Mouse (Mus musculus) liver, embryonic 11.5 days (tissue): Measurements from ENCODE around the gene Mmp10. TPM values are rescaled to one million over a fixed set of nuclear protein-coding genes. Genes with fewer than 3 reads are reported as not detected.

ENCODE experiments used
- ATAC-seq: fragments of 200-750 bp; cut with Nextera tagmentation; replicated peaks from 2 replicates; pipeline ENCODE4 v1.8.0; 2017; ENCODE audit warnings: moderate number of reproducible peaks, mild to moderate bottlenecking, moderate TSS enrichment, moderate library complexity; ENCODE audit not compliant: low FRiP score
- DNase-seq: peaks from one replicate; pipeline ENCODE4 v3.0.0-alpha.2; 2017; ENCODE audit warnings: low spot score
- H3K27ac ChIP-seq: fragments of 300-500 bp; sonication (generic); 2 replicates; pipeline ENCODE4 v1.5.1; 2014; ENCODE audit warnings: mild to moderate bottlenecking, low read depth, low read length, control low read depth
- H3K27me3 ChIP-seq: fragments of 300-500 bp; sonication (generic); replicated peaks from 2 replicates; pipeline ENCODE4 v1.6.1; 2014; ENCODE audit warnings: low read length, mixed read lengths; ENCODE audit not compliant: control insufficient read depth, insufficient read depth
- H3K36me3 ChIP-seq: fragments of 300-500 bp; sonication (generic); 2 replicates; pipeline ENCODE4 v1.6.1; 2014; ENCODE audit warnings: mild to moderate bottlenecking, low read length, moderate library complexity, mixed read lengths; ENCODE audit not compliant: control insufficient read depth, insufficient read depth
- H3K4me1 ChIP-seq: fragments of 300-500 bp; sonication (generic); replicated peaks from 2 replicates; pipeline ENCODE4 v1.6.1; 2014; ENCODE audit warnings: low read length, mixed read lengths; ENCODE audit not compliant: control insufficient read depth, insufficient read depth
- H3K4me2 ChIP-seq: fragments of 300-500 bp; sonication (generic); 2 replicates; pipeline ENCODE4 v1.6.1; 2014; ENCODE audit warnings: mild to moderate bottlenecking, control low read depth, moderate library complexity
- H3K4me3 ChIP-seq: fragments of 300-500 bp; sonication (generic); 2 replicates; pipeline ENCODE4 v1.5.1; 2014; ENCODE audit warnings: low read depth, low read length, control low read depth
- H3K9ac ChIP-seq: fragments of 300-500 bp; sonication (generic); 2 replicates; pipeline ENCODE4 v1.6.1; 2014; ENCODE audit warnings: low read depth, low read length, control low read depth
- H3K9me3 ChIP-seq: fragments of 300-500 bp; sonication (generic); 2 replicates; pipeline ENCODE4 v1.6.1; 2016; ENCODE audit warnings: low read length, inconsistent platforms, mixed read lengths; ENCODE audit not compliant: control insufficient read depth
- WGBS: fragments of 180-500 bp; shearing (Covaris S2); extraction: QIAGEN DNeasy Blood & Tissue Kit; methylation state at CpG from one replicate; pipeline ENCODE4 v1.1.7; 2014; 5-methylcytosine and 5-hydroxymethylcytosine counted together
- polyA plus RNA-seq: library from polyadenylated mRNA; unstranded; fragments of >200 nt; fragmentation: Nextera tagmentation; extraction: Ambion mirVana; gene quantifications from 2 replicates; pipeline ENCODE4 v1.2.1, GENCODE M21; 2014

Gene Mmp10
- polyA plus RNA-seq = not detected in 2 replicates

DNA sequence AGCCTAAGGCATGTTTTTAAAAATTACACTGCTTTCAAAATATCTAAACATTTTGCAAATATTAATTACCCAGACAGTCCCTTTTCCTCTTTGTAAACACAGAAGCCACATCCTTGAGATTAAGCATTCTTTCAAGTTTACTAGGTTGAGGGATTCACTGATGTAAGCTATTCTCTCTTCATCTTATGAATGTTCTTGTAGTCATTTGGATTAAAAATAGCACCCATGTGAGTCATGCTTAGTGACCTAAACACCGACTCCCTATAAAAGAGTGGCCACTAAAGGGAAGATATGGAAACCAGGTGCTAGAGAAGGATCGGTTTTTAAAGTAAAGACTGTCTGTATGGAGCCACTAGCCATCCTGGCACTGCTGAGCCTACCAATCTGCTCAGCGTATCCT lies at the start of gene Mmp10:
Gene Mmp10, plus strand, starts transcription at position 302 of the 400 bp plus-strand sequence.
- Histone ChIP-seq H3K9ac (no peak within 1 kb of the TSS), H3K4me3 (no peak within 1 kb of the TSS), H3K27me3 (no peaks in the 10 kb centered on the region), H3K4me2 (no peak within 1 kb of the TSS), H3K4me1 (no peaks in the 10 kb centered on the region), H3K36me3 (no peaks in the 10 kb centered on the region), H3K27ac (no peak within 1 kb of the TSS), H3K9me3 (no peaks in the 10 kb centered on the region)
- DNase-seq (no peak), ATAC-seq (no peak)
- 76% methylated on average over 3 of the region's 3 CpGs for WGBS

DNA sequence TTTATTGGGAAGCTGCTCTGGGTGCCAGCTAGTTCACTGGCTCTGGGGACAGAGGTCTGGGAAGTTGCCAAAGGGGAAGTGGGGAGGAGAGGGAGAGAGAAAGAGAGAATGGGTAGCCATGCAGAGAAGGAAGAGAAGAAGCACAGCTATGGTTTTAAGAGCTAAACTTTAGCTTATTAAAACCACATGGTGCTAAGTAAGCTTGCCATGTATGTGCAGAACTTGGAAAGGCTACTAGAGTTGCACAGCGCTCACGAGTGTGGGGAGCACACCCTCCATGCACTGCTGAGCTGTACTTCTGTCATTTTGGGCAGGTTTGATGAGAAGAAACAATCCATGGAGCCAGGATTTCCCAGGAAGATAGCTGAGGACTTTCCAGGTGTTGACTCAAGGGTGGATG lies 48.9 kb upstream of the Mmp10 start:
- ATAC-seq = no peak
- Histone ChIP-seq H3K4me3 (no peak overlapping the region), H3K9me3 (no peaks in the 10 kb centered on the region), H3K27ac (no peak overlapping the region), H3K9ac (no peak overlapping the region), H3K4me2 (no peak overlapping the region), H3K27me3 (no peaks in the 10 kb centered on the region), H3K4me1 (no peaks in the 10 kb centered on the region), H3K36me3 (no peaks in the 10 kb centered on the region)
- DNase-seq = no peak
- WGBS = 75% methylated on average over 2 of the region's 2 CpGs

DNA sequence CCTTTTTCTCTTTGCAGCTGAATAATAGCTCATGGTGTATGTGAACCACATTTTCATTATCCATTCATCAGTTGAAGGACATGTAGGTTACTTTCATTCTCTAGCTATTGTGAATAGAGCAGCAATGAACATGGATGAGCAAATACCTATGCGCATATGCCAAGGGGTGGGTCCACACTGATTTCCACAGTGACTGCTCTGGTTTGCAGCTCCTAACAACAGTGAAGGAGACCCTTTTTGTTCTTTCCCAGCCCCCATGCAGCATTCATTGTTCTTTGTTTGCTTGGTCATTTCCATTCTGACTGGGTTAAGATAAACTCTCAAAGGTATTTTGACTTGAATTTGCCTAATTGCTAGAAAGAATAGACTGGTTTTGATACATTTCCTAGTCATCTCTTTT lies 31.9 kb upstream of the Mmp10 start:
- Histone ChIP-seq H3K27ac (no peak overlapping the region), H3K36me3 (no peaks in the 10 kb centered on the region), H3K4me2 (no peak overlapping the region), H3K4me1 (no peaks in the 10 kb centered on the region), H3K9me3 (no peaks in the 10 kb centered on the region), H3K9ac (no peak overlapping the region), H3K4me3 (no peak overlapping the region), H3K27me3 (no peaks in the 10 kb centered on the region)
- 92% methylated on average over 1 of the region's 1 CpGs for WGBS
- ATAC-seq = no peak
- no peak for DNase-seq

DNA sequence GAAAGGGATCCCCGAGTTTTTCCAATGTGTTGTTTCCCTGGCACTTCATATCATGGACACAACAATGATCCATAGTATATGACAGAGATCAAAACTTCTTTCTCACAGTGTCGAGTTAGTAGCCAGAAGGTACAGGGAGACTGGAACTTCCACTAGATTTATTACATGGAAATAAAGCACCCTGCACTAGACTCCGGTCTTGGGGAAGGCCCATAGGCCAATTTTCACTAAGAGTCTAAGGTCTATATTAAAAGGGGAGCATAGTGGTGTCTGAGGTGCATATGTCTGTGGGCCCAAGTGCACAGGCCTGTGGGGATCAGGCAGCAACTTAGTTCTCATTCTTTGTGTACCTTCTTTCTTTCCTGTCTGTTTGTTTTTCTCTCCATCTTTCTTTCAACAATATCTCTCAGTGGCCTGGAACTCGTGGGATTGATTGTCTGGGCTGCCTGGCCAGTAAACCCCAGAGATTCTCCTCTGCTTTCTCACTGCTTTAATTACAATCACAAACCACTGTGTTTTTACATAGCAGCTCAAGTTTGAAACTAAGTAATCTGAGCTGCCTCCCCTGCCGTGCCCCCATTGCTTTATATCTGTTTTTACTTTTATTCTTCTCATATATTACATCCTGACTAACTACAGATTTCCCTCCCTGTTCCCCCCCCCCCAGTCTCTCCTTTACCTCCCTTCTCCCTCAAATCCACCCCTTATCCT lies 18.3 kb upstream of the Mmp10 start:
- no peak overlapping the region for H3K9ac ChIP-seq
- ATAC-seq = no peak
- H3K36me3 ChIP-seq = no peaks in the 10 kb centered on the region
- 61% methylated on average over 5 of the region's 5 CpGs for WGBS
- no peak overlapping the region for H3K27ac ChIP-seq
- H3K9me3 ChIP-seq = no peaks in the 10 kb centered on the region
- no peaks in the 10 kb centered on the region for H3K27me3 ChIP-seq
- no peak for DNase-seq
- no peaks in the 10 kb centered on the region for H3K4me1 ChIP-seq
- H3K4me3 ChIP-seq = no peak overlapping the region
- no peak overlapping the region for H3K4me2 ChIP-seq

DNA sequence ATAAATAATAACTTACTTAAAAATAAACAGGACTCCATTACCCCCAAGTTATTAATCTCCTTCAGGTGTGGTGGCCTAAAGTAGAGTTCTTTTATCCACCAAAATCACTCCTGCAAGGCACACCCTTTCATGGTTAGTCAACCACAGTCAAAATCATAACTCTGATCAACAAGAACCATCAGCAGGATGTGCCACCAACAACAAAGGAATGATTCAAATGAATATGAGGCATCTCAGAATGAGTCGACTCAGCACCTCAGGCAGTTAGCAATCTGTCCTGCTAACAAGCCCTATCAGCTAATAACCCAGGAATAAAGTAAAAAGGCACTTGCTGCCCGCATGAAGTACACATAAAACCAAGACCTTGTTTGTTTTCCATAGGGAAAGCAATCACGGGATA lies 1.0 kb upstream of the Mmp10 start:
- no peaks in the 10 kb centered on the region for H3K9me3 ChIP-seq
- no peak overlapping the region for H3K9ac ChIP-seq
- DNase-seq (no peak), ATAC-seq (no peak)
- H3K4me2 ChIP-seq = no peak overlapping the region
- H3K36me3 ChIP-seq = no peaks in the 10 kb centered on the region
- H3K27me3 ChIP-seq = no peaks in the 10 kb centered on the region
- H3K4me1 ChIP-seq = no peaks in the 10 kb centered on the region
- WGBS = 77% methylated on average over 3 of the region's 3 CpGs
- H3K4me3 ChIP-seq = no peak overlapping the region
- no peak overlapping the region for H3K27ac ChIP-seq

DNA sequence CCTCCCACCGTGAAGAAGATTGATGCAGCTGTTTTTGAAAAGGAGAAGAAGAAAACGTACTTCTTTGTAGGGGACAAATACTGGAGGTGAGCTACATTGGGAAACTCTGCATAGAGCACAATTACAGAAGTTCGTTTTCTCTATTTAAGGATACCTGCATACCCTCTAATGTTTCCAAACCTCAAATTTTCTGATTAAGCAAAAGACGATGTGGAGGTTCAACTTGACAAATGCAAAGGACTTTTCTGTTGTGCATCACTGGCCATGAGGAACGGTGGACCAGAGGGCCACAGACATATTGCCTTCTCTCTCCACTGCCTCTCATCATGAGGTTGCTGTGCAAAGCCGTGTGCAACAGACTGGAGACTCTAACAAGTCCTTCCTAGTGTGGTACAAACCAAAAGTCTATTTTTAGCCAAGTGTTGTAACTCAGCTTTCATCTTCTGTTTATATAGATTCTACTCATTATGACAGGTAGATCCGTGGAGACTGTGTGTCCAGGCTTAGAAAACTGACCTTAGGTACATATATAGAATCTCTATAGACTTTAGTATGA lies 5.2 kb downstream of the Mmp10 start:
- Histone ChIP-seq H3K27ac (no peak overlapping the region), H3K4me3 (no peak overlapping the region), H3K9ac (no peak overlapping the region), H3K27me3 (no peaks in the 10 kb centered on the region), H3K4me2 (no peak overlapping the region), H3K36me3 (no peaks in the 10 kb centered on the region), H3K9me3 (no peaks in the 10 kb centered on the region), H3K4me1 (no peaks in the 10 kb centered on the region)
- ATAC-seq (no peak), DNase-seq (no peak)
- 67% methylated on average over 7 of the region's 7 CpGs for WGBS

DNA sequence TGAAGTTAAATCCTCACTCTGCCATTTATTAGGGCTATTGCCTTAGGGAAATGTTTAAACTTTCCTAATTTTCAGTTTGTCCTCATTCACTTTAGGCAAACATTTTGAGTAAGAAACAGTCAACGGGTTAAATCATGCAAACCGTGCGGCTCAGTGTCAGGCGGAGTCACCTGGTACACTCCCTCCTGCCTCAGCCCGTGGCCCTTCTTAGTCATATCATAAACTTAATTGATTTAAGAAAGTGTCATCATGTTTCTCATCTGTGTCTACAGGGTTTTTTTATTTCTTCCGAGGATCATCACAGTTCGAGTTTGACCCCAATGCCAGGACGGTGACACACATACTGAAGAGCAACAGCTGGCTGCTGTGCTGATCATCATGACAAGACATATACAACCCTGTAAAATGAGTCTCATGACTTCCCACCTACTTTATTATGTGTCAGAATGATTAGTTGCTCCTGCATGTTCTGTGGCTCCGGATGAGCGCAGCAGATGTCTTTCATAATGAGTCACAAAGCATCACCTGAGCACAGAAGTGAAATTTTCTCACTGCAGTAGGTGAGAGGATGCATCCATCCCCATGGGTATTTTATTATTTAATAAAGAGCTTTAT lies 7.6 kb downstream of the Mmp10 start:
- Histone ChIP-seq H3K4me3 (no peak overlapping the region), H3K27me3 (no peaks in the 10 kb centered on the region), H3K27ac (no peak overlapping the region), H3K9me3 (no peaks in the 10 kb centered on the region), H3K36me3 (no peaks in the 10 kb centered on the region), H3K4me2 (no peak overlapping the region), H3K9ac (no peak overlapping the region), H3K4me1 (no peaks in the 10 kb centered on the region)
- ATAC-seq (no peak), DNase-seq (no peak)
- 86% methylated on average over 10 of the region's 10 CpGs for WGBS

DNA sequence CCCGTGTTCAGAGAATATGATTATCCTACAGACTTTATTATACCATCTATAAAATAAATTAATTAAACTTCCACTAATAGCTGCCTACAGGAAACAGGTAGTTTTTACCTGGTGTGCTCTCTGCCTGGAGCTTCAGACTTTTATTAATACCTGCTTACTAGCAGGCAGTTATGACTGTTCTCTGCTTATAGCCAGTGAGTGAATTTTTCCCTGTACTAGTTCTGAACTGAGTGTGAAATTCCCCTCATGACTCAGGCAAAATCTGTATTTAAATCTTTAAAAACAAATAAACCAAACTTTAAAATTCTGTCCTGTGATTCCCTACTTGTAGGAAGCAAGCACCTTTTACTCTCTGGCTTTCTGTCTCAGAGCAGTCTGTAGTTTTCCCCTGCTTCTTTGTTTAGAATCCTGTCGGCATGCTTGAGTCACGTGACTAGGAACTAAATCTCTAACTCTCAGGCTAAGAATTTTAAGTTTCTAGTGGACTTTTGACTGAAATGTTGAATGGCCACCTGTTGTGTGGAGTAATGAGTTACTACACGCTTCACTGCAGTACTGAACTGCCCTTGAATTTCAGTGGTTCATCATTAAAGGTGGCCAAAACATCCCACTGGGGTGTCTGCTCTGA lies 15.9 kb downstream of the Mmp10 start:
- ATAC-seq = no peak
- WGBS = 79% methylated on average over 4 of the region's 4 CpGs

More for the DNA sequence above, 15.9 kb downstream of the Mmp10 start:
- Histone ChIP-seq H3K4me2 (no peak overlapping the region), H3K9me3 (no peaks in the 10 kb centered on the region), H3K27me3 (no peaks in the 10 kb centered on the region), H3K4me1 (no peaks in the 10 kb centered on the region), H3K4me3 (no peak overlapping the region), H3K9ac (no peak overlapping the region), H3K36me3 (no peaks in the 10 kb centered on the region), H3K27ac (no peak overlapping the region)
- no peak for DNase-seq
